Mouse (Mus musculus): ENCODE measurements around the gene Eif4e1b. TPM values are rescaled to one million over a fixed set of nuclear protein-coding genes. Genes with fewer than 3 reads are reported as not detected.
"Not testable (repeated sequence)": the region's sequence is repeated elsewhere in the genome, so short reads cannot be mapped to it uniquely, and the experiment has no call there.

Eif4e1b gene
- polyA plus RNA-seq, 1 experiment from 2014 or later, result not detected

GRCm38 (mm10) chr13:54783235-54783634 lies 563 bp upstream of the Eif4e1b start:
- Histone ChIP-seq H3K9ac (replicated peaks; ENCODE audit: low read length) (no peak overlapping the region), H3K27me3 (ENCODE audit: insufficient read depth, low read length) (no peaks in the 10 kb centered on the region), H3K4me3 (ENCODE audit: low read length) (no peak overlapping the region), H3K36me3 (ENCODE audit: insufficient read depth, low read length) (no peaks in the 10 kb centered on the region), H3K27ac (ENCODE audit: low read length) (no peak overlapping the region), H3K4me1 (ENCODE audit: insufficient read depth, low read length) (no peaks in the 10 kb centered on the region), H3K9me3 (ENCODE audit: low read length) (no peaks in the 10 kb centered on the region), H3K4me2 (replicated peaks; ENCODE audit: low read depth, low read length) (no peak overlapping the region)
- no peak for ATAC-seq (ENCODE audit: low FRiP score, low TSS enrichment)
- WGBS, result 52% methylated on average over 2 of the region's 2 CpGs

DNA sequence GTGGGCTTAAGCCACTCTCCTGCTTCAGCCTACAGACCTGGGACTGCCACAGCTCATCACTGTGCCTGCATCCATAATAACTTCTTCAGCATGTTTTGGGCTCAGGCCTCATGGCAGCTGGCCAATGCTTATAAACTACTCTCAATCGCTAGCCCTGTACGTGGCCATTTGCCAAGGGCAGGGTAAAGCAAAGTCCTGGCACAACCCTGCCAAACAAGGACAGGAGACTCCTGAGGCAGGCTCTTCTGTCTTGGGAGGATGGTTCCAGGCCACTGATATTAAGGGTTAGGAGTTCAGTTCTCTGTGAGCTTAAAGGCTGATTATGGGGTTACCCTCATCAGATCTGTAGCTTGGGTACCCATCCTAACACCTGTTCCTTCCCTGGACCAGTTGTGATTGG lies 3.8 kb downstream of the Eif4e1b start:
- H3K36me3 ChIP-seq (ENCODE audit: insufficient read depth, low read length); H3K9ac ChIP-seq (replicated peaks; ENCODE audit: low read length); ATAC-seq (ENCODE audit: low FRiP score, low TSS enrichment); H3K27ac ChIP-seq (ENCODE audit: low read length); H3K4me1 ChIP-seq (ENCODE audit: insufficient read depth, low read length); H3K4me2 ChIP-seq (replicated peaks; ENCODE audit: low read depth, low read length); H3K4me3 ChIP-seq (ENCODE audit: low read length); H3K9me3 ChIP-seq (ENCODE audit: low read length): not testable (repeated sequence)
- 61% methylated on average over 2 of the region's 2 CpGs for WGBS
- peaks cover 19% of the 10 kb centered on the region for H3K27me3 ChIP-seq (ENCODE audit: insufficient read depth, low read length)

DNA sequence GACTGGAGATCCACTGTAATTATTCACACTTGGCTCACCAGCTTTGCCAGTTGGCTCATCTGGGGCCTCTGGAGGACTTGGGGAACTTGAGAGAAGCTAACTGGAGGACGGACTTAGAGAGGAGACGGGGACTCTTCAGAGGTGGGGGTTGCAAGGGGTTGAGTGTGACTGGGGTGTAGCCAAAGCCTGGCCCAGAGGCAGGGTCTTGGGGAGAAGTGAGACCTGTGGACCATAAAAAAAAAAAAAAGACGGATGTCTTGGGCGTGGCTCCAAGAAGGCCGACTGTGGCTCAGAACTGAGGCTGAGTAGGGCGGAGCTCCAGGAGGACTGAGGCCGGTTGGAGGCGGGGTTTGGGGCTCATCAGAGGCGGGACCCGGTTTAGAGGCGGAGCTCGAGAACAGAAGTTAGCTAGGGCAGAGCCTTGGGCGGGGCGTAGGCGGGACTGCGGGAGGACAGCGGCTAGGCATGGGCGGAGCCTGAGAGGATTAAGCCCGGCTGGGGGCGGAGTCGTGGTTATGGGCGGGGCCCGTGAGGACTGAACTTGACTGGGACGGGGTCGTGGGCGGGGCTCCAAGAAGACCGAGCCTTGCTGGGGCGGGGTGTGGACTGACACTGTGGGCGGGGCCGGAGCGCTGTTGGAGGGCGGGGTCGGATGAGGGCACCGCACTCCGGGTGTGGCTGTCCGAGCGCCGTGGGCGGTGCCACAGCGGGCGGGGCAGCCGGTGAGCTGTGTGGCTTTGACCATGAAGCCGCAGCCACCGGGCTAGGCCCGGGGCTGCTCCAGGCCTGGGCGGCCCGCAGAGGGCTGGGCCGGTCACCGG lies 5.2 kb downstream of the Eif4e1b start, which contains the start of gene Tspan17:
Gene Tspan17, plus strand, starts transcription at position 638 of the 821 bp plus-strand sequence.
- 2% methylated on average over 42 of the region's 49 CpGs for WGBS
- ATAC-seq (ENCODE audit: low FRiP score, low TSS enrichment), result peak; percentile 91
- H3K36me3 ChIP-seq (ENCODE audit: insufficient read depth, low read length), result no peaks in the 10 kb centered on the region
- peak within 1 kb of the TSS; percentile 74 for H3K4me3 ChIP-seq (ENCODE audit: low read length)
- H3K9ac ChIP-seq (replicated peaks; ENCODE audit: low read length), result peak within 1 kb of the TSS; percentile 64
- peaks cover 8% of the 10 kb centered on the region; the same call in 1 of the 2 replicates for H3K4me1 ChIP-seq (ENCODE audit: insufficient read depth, low read length)
- peak within 1 kb of the TSS; percentile 99 for H3K4me2 ChIP-seq (replicated peaks; ENCODE audit: low read depth, low read length)
- 0 out of 2 replicates have a peak within 1 kb of the TSS, but pooled peaks have one; percentile 24 for H3K27ac ChIP-seq (ENCODE audit: low read length)
- peaks cover 19% of the 10 kb centered on the region for H3K27me3 ChIP-seq (ENCODE audit: insufficient read depth, low read length)
- H3K9me3 ChIP-seq (ENCODE audit: low read length), result no peaks in the 10 kb centered on the region

DNA sequence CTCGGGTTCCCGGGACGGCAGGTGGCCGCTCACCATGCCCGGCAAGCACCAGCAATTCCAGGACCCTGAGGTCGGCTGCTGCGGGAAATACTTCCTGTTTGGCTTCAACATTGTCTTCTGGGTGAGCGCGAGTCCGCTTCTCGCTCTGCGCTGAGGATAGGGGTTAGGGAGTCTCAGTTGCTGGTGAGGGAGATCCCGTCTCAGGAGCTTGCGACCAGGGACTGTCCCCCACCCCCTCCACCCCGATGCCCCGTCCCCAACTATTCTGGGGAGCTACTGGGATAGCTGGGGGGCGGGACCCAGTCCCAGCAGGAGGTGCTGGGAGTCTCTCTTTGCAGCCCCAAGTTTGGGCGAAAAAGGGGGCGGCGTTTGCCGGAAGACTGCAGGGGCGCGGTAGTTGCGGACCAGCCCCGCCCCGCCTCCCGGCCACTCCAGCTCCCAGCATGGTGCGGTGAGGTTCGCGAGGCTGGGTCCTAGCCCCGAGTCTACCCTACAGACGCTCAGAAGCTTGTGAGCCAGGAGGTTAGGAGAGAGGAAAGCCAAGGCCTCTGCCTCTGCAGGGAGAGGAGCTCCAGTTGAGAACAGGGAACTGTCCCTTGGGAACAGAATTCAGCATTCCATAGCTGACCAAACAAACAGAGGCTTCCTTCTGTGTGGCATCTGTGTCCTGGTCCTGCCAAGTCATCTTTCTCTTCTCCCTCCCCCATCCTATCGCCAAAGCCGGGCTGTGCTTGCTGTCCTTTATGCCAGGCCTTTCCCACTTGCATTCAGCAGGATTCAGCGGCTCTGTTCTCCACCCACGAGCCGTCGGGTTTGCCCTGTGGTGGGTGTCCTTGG lies 6.0 kb downstream of the Eif4e1b start:
- WGBS, result under 1% methylated on average over 38 of the region's 38 CpGs
- H3K36me3 ChIP-seq (ENCODE audit: insufficient read depth, low read length), result no peaks in the 10 kb centered on the region
- peaks cover 8% of the 10 kb centered on the region; the same call in 1 of the 2 replicates for H3K4me1 ChIP-seq (ENCODE audit: insufficient read depth, low read length)
- H3K9me3 ChIP-seq (ENCODE audit: low read length), result no peaks in the 10 kb centered on the region
- peaks cover 19% of the 10 kb centered on the region for H3K27me3 ChIP-seq (ENCODE audit: insufficient read depth, low read length)
- peak overlapping the region; percentile 99 for H3K4me2 ChIP-seq (replicated peaks; ENCODE audit: low read depth, low read length)
- peak; percentile 44 for ATAC-seq (ENCODE audit: low FRiP score, low TSS enrichment)
- peak overlapping the region; percentile 64 for H3K9ac ChIP-seq (replicated peaks; ENCODE audit: low read length)
- H3K27ac ChIP-seq (ENCODE audit: low read length), result 0 out of 2 replicates have a peak overlapping the region, but pooled peaks have one; percentile 24
- peak overlapping the region; percentile 74 for H3K4me3 ChIP-seq (ENCODE audit: low read length)

GRCm38 (mm10) chr13:54792259-54793230 lies 8.7 kb downstream of the Eif4e1b start:
- no peaks in the 10 kb centered on the region for H3K9me3 ChIP-seq (ENCODE audit: low read length)
- H3K27me3 ChIP-seq (ENCODE audit: insufficient read depth, low read length), result peaks cover 19% of the 10 kb centered on the region
- no peak overlapping the region for H3K9ac ChIP-seq (replicated peaks; ENCODE audit: low read length)
- H3K4me2 ChIP-seq (replicated peaks; ENCODE audit: low read depth, low read length), result no peak overlapping the region
- no peak overlapping the region for H3K27ac ChIP-seq (ENCODE audit: low read length)
- 15% methylated on average over 21 of the region's 21 CpGs for WGBS
- ATAC-seq (ENCODE audit: low FRiP score, low TSS enrichment), result no peak
- no peaks in the 10 kb centered on the region for H3K36me3 ChIP-seq (ENCODE audit: insufficient read depth, low read length)
- peaks cover 8% of the 10 kb centered on the region; the same call in 1 of the 2 replicates for H3K4me1 ChIP-seq (ENCODE audit: insufficient read depth, low read length)
- no peak overlapping the region for H3K4me3 ChIP-seq (ENCODE audit: low read length)

DNA sequence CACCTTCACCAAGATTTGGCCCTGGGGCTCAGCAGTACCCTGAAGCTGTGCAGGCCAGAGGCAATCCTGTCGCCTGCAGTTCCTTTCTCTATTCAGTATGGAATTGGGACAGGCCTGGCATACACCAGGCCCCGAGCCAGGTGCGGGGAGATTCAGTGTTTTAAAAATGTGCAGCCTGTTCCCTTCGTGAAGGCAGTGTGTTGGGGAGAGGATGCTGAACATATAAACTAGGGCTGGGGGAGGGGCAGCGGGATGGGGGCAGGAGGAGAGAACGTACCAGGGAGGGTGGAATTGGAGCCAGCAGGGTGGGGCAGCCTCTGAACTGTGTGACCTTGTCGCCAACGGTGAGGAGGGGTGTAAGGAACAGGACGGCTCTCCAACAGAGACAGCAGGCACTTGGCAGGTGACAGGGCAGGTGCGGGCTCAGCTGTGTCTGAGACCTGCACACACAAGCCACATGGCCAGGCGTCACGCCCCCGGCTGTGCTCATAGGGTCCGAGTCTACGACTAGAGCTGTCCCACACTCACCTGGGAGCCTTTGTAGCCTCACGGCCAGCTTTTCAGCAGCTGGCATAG lies 10.3 kb downstream of the Eif4e1b start:
- Histone ChIP-seq H3K4me1 (ENCODE audit: insufficient read depth, low read length) (peaks cover 8% of the 10 kb centered on the region; the same call in 1 of the 2 replicates), H3K4me3 (ENCODE audit: low read length) (no peak overlapping the region), H3K9ac (replicated peaks; ENCODE audit: low read length) (no peak overlapping the region), H3K4me2 (replicated peaks; ENCODE audit: low read depth, low read length) (no peak overlapping the region), H3K27me3 (ENCODE audit: insufficient read depth, low read length) (peaks cover 19% of the 10 kb centered on the region), H3K27ac (ENCODE audit: low read length) (no peak overlapping the region), H3K36me3 (ENCODE audit: insufficient read depth, low read length) (no peaks in the 10 kb centered on the region), H3K9me3 (ENCODE audit: low read length) (no peaks in the 10 kb centered on the region)
- ATAC-seq (ENCODE audit: low FRiP score, low TSS enrichment), result no peak
- 72% methylated on average over 16 of the region's 16 CpGs for WGBS

GRCm38 (mm10) chr13:54794843-54795242 lies 11.0 kb downstream of the Eif4e1b start:
- ATAC-seq (ENCODE audit: low FRiP score, low TSS enrichment), result no peak
- H3K27me3 ChIP-seq (ENCODE audit: insufficient read depth, low read length), result peaks cover 19% of the 10 kb centered on the region
- 47% methylated on average over 5 of the region's 5 CpGs for WGBS
- H3K4me3 ChIP-seq (ENCODE audit: low read length), result no peak overlapping the region
- H3K27ac ChIP-seq (ENCODE audit: low read length), result no peak overlapping the region
- no peak overlapping the region for H3K9ac ChIP-seq (replicated peaks; ENCODE audit: low read length)
- no peaks in the 10 kb centered on the region for H3K36me3 ChIP-seq (ENCODE audit: insufficient read depth, low read length)
- H3K9me3 ChIP-seq (ENCODE audit: low read length), result no peaks in the 10 kb centered on the region
- H3K4me2 ChIP-seq (replicated peaks; ENCODE audit: low read depth, low read length), result no peak overlapping the region
- peaks cover 7% of the 10 kb centered on the region; the same call in 1 of the 2 replicates for H3K4me1 ChIP-seq (ENCODE audit: insufficient read depth, low read length)

DNA sequence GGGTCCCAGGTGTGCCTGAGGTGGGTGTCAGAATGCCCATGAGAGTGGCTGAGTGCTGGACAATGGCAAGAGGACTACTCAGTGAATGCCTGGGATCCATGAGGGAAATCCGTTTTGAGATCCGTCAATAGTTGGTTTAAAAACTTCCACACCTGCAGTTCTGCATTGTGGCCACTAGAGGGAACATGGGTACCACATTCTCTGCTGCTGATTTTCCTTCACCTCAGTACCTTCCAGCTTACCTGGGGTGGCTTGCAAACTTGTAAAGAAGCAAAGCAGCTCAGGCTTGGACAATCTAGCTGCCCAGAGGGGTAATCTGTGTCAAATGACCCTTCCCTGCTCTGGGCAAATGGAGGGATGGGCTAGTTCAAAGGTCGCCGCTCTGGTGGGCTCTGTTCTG lies 13.6 kb downstream of the Eif4e1b start:
- H3K27ac ChIP-seq (ENCODE audit: low read length), result no peak overlapping the region
- no peak overlapping the region for H3K4me2 ChIP-seq (replicated peaks; ENCODE audit: low read depth, low read length)
- ATAC-seq (ENCODE audit: low FRiP score, low TSS enrichment), result no peak
- peaks cover 2% of the 10 kb centered on the region; the same call in 1 of the 2 replicates for H3K27me3 ChIP-seq (ENCODE audit: insufficient read depth, low read length)
- no peaks in the 10 kb centered on the region for H3K4me1 ChIP-seq (ENCODE audit: insufficient read depth, low read length)
- H3K36me3 ChIP-seq (ENCODE audit: insufficient read depth, low read length), result no peaks in the 10 kb centered on the region
- H3K4me3 ChIP-seq (ENCODE audit: low read length), result no peak overlapping the region
- H3K9me3 ChIP-seq (ENCODE audit: low read length), result no peaks in the 10 kb centered on the region
- no peak overlapping the region for H3K9ac ChIP-seq (replicated peaks; ENCODE audit: low read length)
- 33% methylated on average over 4 of the region's 4 CpGs for WGBS

Data from kidney, embryonic 16.5 days (tissue).